Mouse (Mus musculus): ENCODE data around the gene Aasdh.

DNA sequence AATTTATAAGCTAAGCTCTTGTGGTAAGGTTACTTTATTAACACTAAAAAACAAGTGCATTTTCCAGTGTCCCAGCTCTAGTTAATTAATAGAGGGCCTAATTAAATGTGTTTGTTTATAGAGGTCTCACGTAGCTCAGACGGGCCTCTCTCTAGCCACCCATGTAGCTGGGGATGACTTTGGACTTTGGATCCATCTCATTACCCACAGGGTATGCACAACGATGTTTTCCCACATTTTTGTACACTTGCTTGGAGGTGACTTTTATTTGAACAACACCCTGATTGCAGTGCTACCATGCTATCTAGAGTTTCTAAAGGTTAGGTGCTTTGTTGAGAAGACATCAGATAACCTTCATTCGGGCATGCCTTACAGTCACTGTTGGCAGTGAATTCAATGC, 37.2 kb upstream of the Aasdh start:
- TF ChIP-seq CTCF (IDR thresholded peaks at IDR 0.05; ENCODE audit: low read depth) (no peak), EP300 (IDR thresholded peaks at IDR 0.05; ENCODE audit: low read depth) (no peak)

Measured in heart, postnatal 0 days (tissue).